Mouse (Mus musculus) olfactory bulb, adult 2 months (tissue): ENCODE data around the gene Ppp1r1c.
"Not testable (repeated sequence)": the region's sequence is repeated elsewhere in the genome, so short reads cannot be mapped to it uniquely, and the experiment has no call there.

Source experiments
- CTCF ChIP-seq: fragments of 200-500 bp; IDR thresholded peaks from 2 replicates; pipeline ENCODE4 v1.5.1; 2012; ENCODE audit warnings: low read depth, mild to moderate bottlenecking, low read length, moderate library complexity; ENCODE audit not compliant: insufficient read depth
- POLR2A ChIP-seq: fragments of 200-500 bp; IDR thresholded peaks from 2 replicates; pipeline ENCODE4 v1.6.1; 2012; ENCODE audit warnings: mild to moderate bottlenecking, low read depth, low read length, moderate library complexity; ENCODE audit not compliant: insufficient read depth

GRCm38 (mm10) chr2:79847396-79847795 lies 139.8 kb downstream of the Ppp1r1c start:
- TF ChIP-seq CTCF, POLR2A: not testable (repeated sequence)
